Mouse (Mus musculus) megakaryocyte, embryonic 14.5 days (primary cell): Measurements from ENCODE around the gene Fam172a.

Experiments used
- FLI1 ChIP-seq: IDR thresholded peaks from 2 replicates; pipeline ENCODE4 v1.6.1; 2012; ENCODE audit warnings: low read length, inconsistent platforms, mixed read lengths
- GATA1 ChIP-seq: IDR thresholded peaks from 3 replicates; pipeline ENCODE4 v1.6.1; 2012; ENCODE audit warnings: mixed read lengths, low read length, inconsistent platforms, borderline replicate concordance

DNA sequence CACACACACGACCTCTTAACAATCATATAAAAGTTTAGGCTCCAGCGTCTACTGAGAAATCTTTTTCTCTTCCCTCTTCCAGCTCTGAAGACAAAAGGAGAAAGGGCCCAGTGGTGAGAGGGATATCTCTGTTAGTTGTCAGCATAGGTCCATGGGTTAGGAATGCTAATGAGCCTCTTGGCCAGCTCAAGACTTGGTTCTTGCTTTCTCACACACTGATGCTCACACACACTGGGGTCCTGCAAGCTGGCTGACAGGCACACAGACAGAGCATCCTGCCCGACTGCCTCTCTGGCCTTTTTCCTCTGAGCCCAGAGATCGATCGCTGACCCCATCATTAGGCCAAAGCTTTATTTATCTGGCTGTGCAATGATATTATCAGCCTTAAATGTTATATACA, 482.2 kb downstream of the Fam172a start:
- TF ChIP-seq GATA1 (no peak), FLI1 (no peak)
